Mouse (Mus musculus): Measurements from ENCODE around the gene Cnr2.

GRCm38 (mm10) chr4:135847581-135847980 is 47.6 kb upstream of the Cnr2 start:
- TF ChIP-seq CTCF (IDR thresholded peaks at IDR 0.05 in 2 of 3, conservative IDR thresholded peaks at IDR 0.05 in 1 of 3; ENCODE audit: control insufficient read depth in 1 of 3, insufficient read depth in 1 of 3, low read depth in 2 of 3, low read length in 3 of 3, poor library complexity in 1 of 3, severe bottlenecking in 1 of 3) (no peak), ZNF384 (IDR thresholded peaks at IDR 0.05; ENCODE audit: low read depth, low read length) (no peak)
